Mouse (Mus musculus): ENCODE measurements around the gene Plekho2.

Gene Plekho2

GRCm38 (mm10) chr9:65579781-65580371, at the start of gene Plekho2:
Gene Plekho2, minus strand, starts transcription at chr9:65580040.
- DNase-seq = peak; percentile 93 to 96

- peak; percentile 29 to 44 for DNase-seq
Observed at GRCm38 (mm10) chr9:65629025-65629766, 49.4 kb upstream of the Plekho2 start, which contains the start of gene Rbpms2. Gene Rbpms2, plus strand, starts transcription at chr9:65629648.

GRCm38 (mm10) chr9:65624266-65624665, 44.4 kb upstream of the Plekho2 start:
- no peak for DNase-seq

GRCm38 (mm10) chr9:65622826-65623225, 43.0 kb upstream of the Plekho2 start:
- no peak for DNase-seq

- DNase-seq = no peak
Observed at GRCm38 (mm10) chr9:65621666-65622065, 41.8 kb upstream of the Plekho2 start.

GRCm38 (mm10) chr9:65621196-65621595, 41.4 kb upstream of the Plekho2 start:
- DNase-seq = no peak

GRCm38 (mm10) chr9:65619311-65619710, 39.5 kb upstream of the Plekho2 start:
- DNase-seq = no peak

GRCm38 (mm10) chr9:65613098-65613497, 33.3 kb upstream of the Plekho2 start:
- no peak for DNase-seq

- no peak for DNase-seq
Observed at GRCm38 (mm10) chr9:65611969-65612486, 32.2 kb upstream of the Plekho2 start.

GRCm38 (mm10) chr9:65607120-65607519, 27.3 kb upstream of the Plekho2 start:
- DNase-seq = no peak

GRCm38 (mm10) chr9:65606321-65607109, 26.7 kb upstream of the Plekho2 start:
- DNase-seq = no peak

- DNase-seq = peak; percentile 69 to 84
Observed at GRCm38 (mm10) chr9:65605471-65606136, 25.8 kb upstream of the Plekho2 start.

- DNase-seq = no peak
Observed at GRCm38 (mm10) chr9:65603401-65604102, 23.7 kb upstream of the Plekho2 start.

GRCm38 (mm10) chr9:65600951-65601350, 21.1 kb upstream of the Plekho2 start:
- no peak for DNase-seq

GRCm38 (mm10) chr9:65598765-65599249, 19.0 kb upstream of the Plekho2 start:
- peak; percentile 25 to 51 for DNase-seq

- DNase-seq = no peak
Observed at GRCm38 (mm10) chr9:65593596-65593995, 13.8 kb upstream of the Plekho2 start.

- no peak for DNase-seq
Observed at GRCm38 (mm10) chr9:65592721-65593120, 12.9 kb upstream of the Plekho2 start.

GRCm38 (mm10) chr9:65589091-65589490, 9.3 kb upstream of the Plekho2 start:
- DNase-seq = no peak

- no peak for DNase-seq
Observed at GRCm38 (mm10) chr9:65587573-65588358, 7.9 kb upstream of the Plekho2 start.

- no peak for DNase-seq
Observed at GRCm38 (mm10) chr9:65587270-65587572, 7.4 kb upstream of the Plekho2 start.
